Mouse (Mus musculus) midbrain, embryonic 10.5 days (tissue): ENCODE data around the gene Crisp4. TPM values are rescaled to one million over a fixed set of nuclear protein-coding genes. Genes with fewer than 3 reads are reported as not detected.

Experiments used
- DNase-seq: peaks from one replicate; pipeline ENCODE4 v3.0.0-alpha.2; 2017; ENCODE audit warnings: low spot score
- H3K27ac ChIP-seq: fragments of 300-500 bp; sonication (generic); replicated peaks from 2 replicates; pipeline ENCODE4 v1.5.1; 2016; ENCODE audit warnings: mild to moderate bottlenecking
- H3K27me3 ChIP-seq: fragments of 300-500 bp; sonication (generic); 2 replicates; pipeline ENCODE4 v1.6.1; 2016; ENCODE audit warnings: low read depth, mild to moderate bottlenecking; ENCODE audit not compliant: poor library complexity, severe bottlenecking
- H3K36me3 ChIP-seq: fragments of 300-500 bp; sonication (generic); 2 replicates; pipeline ENCODE4 v1.6.1; 2016; ENCODE audit warnings: mild to moderate bottlenecking, moderate library complexity
- H3K4me1 ChIP-seq: fragments of 300-500 bp; sonication (generic); 2 replicates; pipeline ENCODE4 v1.6.1; 2016
- H3K4me3 ChIP-seq: fragments of 300-500 bp; sonication (generic); 2 replicates; pipeline ENCODE4 v1.5.1; 2016; ENCODE audit warnings: mild to moderate bottlenecking, moderate library complexity
- H3K9me3 ChIP-seq: fragments of 300-500 bp; sonication (generic); replicated peaks from 2 replicates; pipeline ENCODE4 v1.6.1; 2016; ENCODE audit warnings: mild to moderate bottlenecking
- WGBS: fragments of 180-500 bp; shearing (Covaris S2); methylation state at CpG from one replicate; pipeline ENCODE4 v1.1.7; 2016; 5-methylcytosine and 5-hydroxymethylcytosine counted together
- polyA plus RNA-seq: library from polyadenylated mRNA; unstranded; fragments of >200 nt; fragmentation: Nextera tagmentation; extraction: Ambion mirVana; gene quantifications from 2 replicates; pipeline ENCODE4 v1.2.1, GENCODE M21; 2016

Gene Crisp4
- polyA plus RNA-seq, 1 experiment from 2014 or later = not detected

DNA sequence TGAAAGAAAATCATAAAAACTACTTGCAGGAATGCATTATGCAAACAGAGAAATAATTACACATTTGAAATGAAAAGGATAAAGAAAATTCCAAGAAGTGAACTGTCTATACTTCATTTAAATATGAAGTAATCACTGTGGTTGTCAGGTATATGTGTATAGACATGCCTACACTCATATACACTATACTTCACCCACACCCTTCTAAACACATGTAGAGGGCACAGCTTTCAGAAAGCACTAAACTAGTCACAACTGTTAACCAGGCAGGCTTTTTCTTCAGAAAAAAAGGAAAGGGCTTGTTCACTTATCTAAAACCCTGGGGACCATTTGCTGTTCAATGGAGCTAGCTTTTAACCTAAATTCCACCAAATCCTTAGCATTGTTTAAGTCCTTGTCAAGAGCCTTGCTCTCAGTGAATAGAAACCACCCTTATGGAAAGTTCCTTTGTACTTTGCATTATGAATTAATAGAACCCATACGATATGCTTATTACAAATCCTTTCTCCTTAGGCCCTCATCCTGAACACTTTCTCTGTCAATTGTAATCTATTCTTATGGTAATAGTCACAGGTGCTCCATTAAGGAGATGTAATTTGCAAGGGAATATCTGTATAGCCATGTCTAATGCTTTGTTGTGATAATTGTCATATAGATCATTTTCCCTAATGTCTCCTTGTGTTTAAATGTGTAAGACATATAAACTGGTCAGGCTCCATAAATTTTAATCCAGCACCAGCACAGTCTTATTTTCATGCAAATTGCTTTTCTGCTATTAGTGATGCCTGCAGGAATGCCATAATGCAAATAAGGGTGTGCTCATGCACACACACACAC lies 40.5 kb downstream of the Crisp4 start:
- 50% methylated on average over 1 of the region's 1 CpGs for WGBS
- no peak for DNase-seq
- Histone ChIP-seq H3K9me3 (no peaks in the 10 kb centered on the region), H3K27me3 (peaks cover 3% of the 10 kb centered on the region; the same call in 1 of the 2 replicates), H3K4me1 (peaks cover 10% of the 10 kb centered on the region; the same call in 1 of the 2 replicates), H3K4me3 (no peak overlapping the region), H3K27ac (no peak overlapping the region), H3K36me3 (no peaks in the 10 kb centered on the region)

Other genes starting within 250 kb of the Crisp4 start
- gene Defb18, start 91.5 kb upstream of the Crisp4 start, polyA plus RNA-seq = not detected in 2 replicates
- not detected in 2 replicates for gene Defb41, start 119.2 kb upstream of the Crisp4 start, polyA plus RNA-seq